Mouse (Mus musculus): Measurements from ENCODE around the gene Chrna1. TPM values are rescaled to one million over a fixed set of nuclear protein-coding genes. Genes with fewer than 3 reads are reported as not detected.

Chrna1 gene
- polyA plus RNA-seq, 1 experiment from 2014 or later: 0.26 TPM

Other genes with a start within 250 kb of the Chrna1 start
- 4.1 and 6.0 TPM in 2 replicates for gene Gpr155, start 193.8 kb downstream of the Chrna1 start, polyA plus RNA-seq (2015; fragmentation: Nextera tagmentation; extraction: Ambion mirVana)
- gene Wipf1, start 50.6 kb downstream of the Chrna1 start, polyA plus RNA-seq (2015; fragmentation: Nextera tagmentation; extraction: Ambion mirVana): 6.9 and 7.6 TPM in 2 replicates
- 15.8 and 19.6 TPM in 2 replicates for gene Chn1, start 195.0 kb upstream of the Chrna1 start, polyA plus RNA-seq (2015; fragmentation: Nextera tagmentation; extraction: Ambion mirVana)